Mouse (Mus musculus): Measurements from ENCODE around the gene Kpna4.

DNA sequence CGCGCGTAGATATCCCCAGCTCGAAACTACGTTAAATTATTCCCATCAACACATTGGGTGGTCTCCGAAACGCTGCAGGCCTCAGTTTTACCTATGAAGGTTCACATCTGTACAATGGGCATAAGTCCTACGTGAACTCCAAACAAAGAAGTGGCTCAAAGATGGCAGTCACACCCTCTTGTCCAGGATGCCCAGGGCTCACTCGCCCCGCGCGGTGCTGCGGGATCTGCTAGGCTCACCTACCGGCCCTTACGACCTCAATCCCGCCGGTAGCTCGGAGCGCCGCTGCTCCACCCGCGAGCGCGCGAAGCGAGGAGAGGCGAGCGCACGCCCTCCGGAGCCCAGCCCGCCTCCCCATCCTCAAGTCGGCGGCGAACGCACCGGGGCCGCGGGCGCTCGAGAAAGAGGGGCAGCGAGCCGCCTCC lies 82.7 kb downstream of the Kpna4 start:
- TF ChIP-seq CTCF (conservative IDR thresholded peaks at IDR 0.05; ENCODE audit: low read length), result no peak
- TF ChIP-seq POU5F1 (IDR thresholded peaks at IDR 0.05; ENCODE audit: borderline replicate concordance, low read length), result no peak
- no peak for TF ChIP-seq NANOG (IDR thresholded peaks at IDR 0.05; ENCODE audit: borderline replicate concordance, low read length)

Measured in E14TG2a.4 (cell line).